Mouse (Mus musculus): ENCODE results near the gene 9230102O04Rik. TPM values are rescaled to one million over a fixed set of nuclear protein-coding genes. Genes with fewer than 3 reads are reported as not detected.

9230102O04Rik gene
- total RNA-seq, 1 experiment, result not detected

DNA sequence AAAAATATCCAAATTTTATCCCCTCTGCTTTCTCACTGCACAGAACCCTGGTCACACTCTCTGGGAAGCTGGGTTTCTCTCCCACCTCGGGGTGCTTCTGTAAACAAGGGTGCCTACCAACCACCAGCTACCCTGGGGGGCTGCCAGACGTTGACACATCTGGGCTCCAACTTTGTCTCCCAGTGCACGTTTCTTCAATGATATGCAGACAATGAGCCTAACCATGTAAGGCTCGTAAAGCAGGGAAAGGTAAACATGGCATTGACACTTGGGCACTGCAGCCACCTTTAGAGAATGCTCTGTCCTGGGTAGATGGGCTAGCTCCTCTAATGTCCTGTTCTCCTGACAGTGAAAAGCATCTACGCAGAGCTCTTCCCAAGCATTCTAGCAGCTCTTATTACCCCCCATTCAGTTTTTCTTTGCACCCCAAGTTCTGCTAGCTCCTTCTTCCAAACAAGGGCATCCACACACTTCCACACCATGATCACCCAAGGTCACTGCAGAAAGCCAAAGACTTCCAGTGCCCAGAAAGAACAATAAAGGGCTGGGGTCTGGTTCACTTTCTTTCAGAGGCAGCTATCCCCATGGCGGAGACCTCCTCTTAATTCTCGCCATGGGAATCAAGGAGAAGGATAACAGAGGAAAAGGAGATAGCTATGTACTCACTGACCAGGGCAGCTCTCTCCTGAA, 2.3 kb downstream of the 9230102O04Rik start:
- in situ Hi-C loops (cut with MboI; ENCODE audit: low sequenced_read_pairs in 2 of 2, unreplicated experiment in 2 of 2), result no loop called here
- H3K4me3 ChIP-seq (ENCODE audit: insufficient read depth in 1 of 2, low read depth in 1 of 2, low read length in 2 of 2, poor library complexity in 1 of 2, severe bottlenecking in 1 of 2), result no peak overlapping the region
- H3K9ac ChIP-seq (ENCODE audit: insufficient read depth, low read depth, low read length, poor library complexity, severe bottlenecking), result no peak overlapping the region
- H3K4me1 ChIP-seq (ENCODE audit: control insufficient read depth in 2 of 2, insufficient read depth in 2 of 2, low read length in 2 of 2, poor library complexity in 1 of 2), result peaks cover 0 to 2% of the 10 kb centered on the region in 2 experiments; a peak in 1 of 4 replicates
- H3K36me3 ChIP-seq (ENCODE audit: control insufficient read depth, insufficient read depth, low read length, poor library complexity, severe bottlenecking), result no peaks in the 10 kb centered on the region
- no peak overlapping the region for H3K27ac ChIP-seq (ENCODE audit: insufficient read depth, low read depth, low read length, poor library complexity, severe bottlenecking)
- no peaks in the 10 kb centered on the region for H3K9me3 ChIP-seq (ENCODE audit: control insufficient read depth, insufficient read depth, low read depth, low read length)
- TF ChIP-seq MAFK (IDR thresholded peaks at IDR 0.05; ENCODE audit: insufficient read depth, low read depth, low read length), result no peak
- no peak for TF ChIP-seq CHD2 (IDR thresholded peaks at IDR 0.05; ENCODE audit: low read depth, low read length)
- TF ChIP-seq HCFC1 (IDR thresholded peaks at IDR 0.05; ENCODE audit: borderline replicate concordance, insufficient read depth, low read length), result no peak
- no peak for TF ChIP-seq ZC3H11A (IDR thresholded peaks at IDR 0.05; ENCODE audit: borderline replicate concordance, low read depth, low read length)
- TF ChIP-seq ZNF384 (IDR thresholded peaks at IDR 0.05; ENCODE audit: low read depth, low read length), result no peak
- no peak for DNase-seq (ENCODE audit: low read depth, low spot score)

DNA sequence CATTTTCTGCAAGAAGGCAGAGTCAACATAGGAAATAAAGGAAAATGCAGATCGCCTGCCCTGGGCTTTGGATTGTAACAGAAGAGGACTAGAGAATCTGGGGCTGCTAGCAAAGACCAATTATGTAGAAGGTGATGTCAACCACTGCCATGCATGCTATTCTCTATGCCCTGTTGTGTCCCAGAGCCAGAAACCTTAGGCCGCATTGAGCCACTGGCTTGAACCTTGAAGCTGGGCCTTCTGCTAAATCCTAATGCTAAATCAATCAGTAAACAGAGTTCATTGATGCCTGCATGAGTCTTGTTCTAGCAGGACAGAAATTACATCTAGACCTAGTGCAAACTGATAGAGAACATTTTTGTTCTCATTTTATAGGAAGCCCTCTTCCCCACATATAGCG, 3.3 kb downstream of the 9230102O04Rik start:
- no peak overlapping the region for H3K9ac ChIP-seq (ENCODE audit: insufficient read depth, low read depth, low read length, poor library complexity, severe bottlenecking)
- no peak overlapping the region for H3K27ac ChIP-seq (ENCODE audit: insufficient read depth, low read depth, low read length, poor library complexity, severe bottlenecking)
- in situ Hi-C loops (cut with MboI; ENCODE audit: low sequenced_read_pairs in 2 of 2, unreplicated experiment in 2 of 2), result no loop called here
- peaks cover 0 to 8% of the 10 kb centered on the region in 2 experiments; a peak in 2 of 4 replicates for H3K4me1 ChIP-seq (ENCODE audit: control insufficient read depth in 2 of 2, insufficient read depth in 2 of 2, low read length in 2 of 2, poor library complexity in 1 of 2)
- no peak overlapping the region for H3K4me3 ChIP-seq (ENCODE audit: insufficient read depth in 1 of 2, low read depth in 1 of 2, low read length in 2 of 2, poor library complexity in 1 of 2, severe bottlenecking in 1 of 2)
- TF ChIP-seq CHD2 (IDR thresholded peaks at IDR 0.05; ENCODE audit: low read depth, low read length), result no peak
- no peak for TF ChIP-seq ZNF384 (IDR thresholded peaks at IDR 0.05; ENCODE audit: low read depth, low read length)
- TF ChIP-seq ZC3H11A (IDR thresholded peaks at IDR 0.05; ENCODE audit: borderline replicate concordance, low read depth, low read length), result no peak
- no peak for TF ChIP-seq HCFC1 (IDR thresholded peaks at IDR 0.05; ENCODE audit: borderline replicate concordance, insufficient read depth, low read length)
- TF ChIP-seq MAFK (IDR thresholded peaks at IDR 0.05; ENCODE audit: insufficient read depth, low read depth, low read length), result no peak
- DNase-seq (ENCODE audit: low read depth, low spot score), result no peak
- H3K9me3 ChIP-seq (ENCODE audit: control insufficient read depth, insufficient read depth, low read depth, low read length), result no peaks in the 10 kb centered on the region
- no peaks in the 10 kb centered on the region for H3K36me3 ChIP-seq (ENCODE audit: control insufficient read depth, insufficient read depth, low read length, poor library complexity, severe bottlenecking)

DNA sequence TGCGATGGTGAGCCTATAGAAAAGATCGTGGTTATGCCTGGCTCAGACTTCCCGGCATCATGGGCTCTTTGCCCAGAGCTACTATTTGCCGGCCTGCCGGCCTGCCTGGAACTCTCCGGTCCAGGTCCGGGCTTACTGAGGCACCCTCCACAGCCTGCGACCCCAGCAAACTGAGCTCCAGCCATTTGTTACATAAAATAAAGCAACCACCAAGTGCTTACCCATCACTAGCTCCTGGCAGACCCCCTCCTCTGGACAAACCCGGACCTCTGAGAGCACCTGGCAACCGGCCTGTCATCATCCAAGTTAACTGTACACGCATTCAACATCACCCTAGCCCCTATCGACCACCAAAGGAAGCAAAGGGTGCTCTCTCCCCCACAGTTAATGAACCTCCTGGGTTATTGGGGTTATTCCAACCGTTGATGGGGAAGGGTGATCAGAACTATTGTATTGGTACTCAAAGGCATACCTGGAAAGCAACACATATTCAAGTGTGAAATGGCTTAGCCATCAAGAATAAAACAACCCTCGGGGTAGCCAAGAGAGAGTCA, 4.0 kb downstream of the 9230102O04Rik start:
- Histone ChIP-seq H3K27ac (ENCODE audit: insufficient read depth, low read depth, low read length, poor library complexity, severe bottlenecking) (no peak overlapping the region), H3K4me1 (ENCODE audit: control insufficient read depth in 2 of 2, insufficient read depth in 2 of 2, low read length in 2 of 2, poor library complexity in 1 of 2) (peaks cover 0 to 10% of the 10 kb centered on the region in 2 experiments; a peak in 2 of 4 replicates), H3K9ac (ENCODE audit: insufficient read depth, low read depth, low read length, poor library complexity, severe bottlenecking) (no peak overlapping the region), H3K36me3 (ENCODE audit: control insufficient read depth, insufficient read depth, low read length, poor library complexity, severe bottlenecking) (no peaks in the 10 kb centered on the region), H3K4me3 (ENCODE audit: insufficient read depth in 1 of 2, low read depth in 1 of 2, low read length in 2 of 2, poor library complexity in 1 of 2, severe bottlenecking in 1 of 2) (no peak overlapping the region), H3K9me3 (ENCODE audit: control insufficient read depth, insufficient read depth, low read depth, low read length) (no peaks in the 10 kb centered on the region)
- no peak for TF ChIP-seq HCFC1 (IDR thresholded peaks at IDR 0.05; ENCODE audit: borderline replicate concordance, insufficient read depth, low read length)
- no peak for TF ChIP-seq MAFK (IDR thresholded peaks at IDR 0.05; ENCODE audit: insufficient read depth, low read depth, low read length)
- no peak for TF ChIP-seq CHD2 (IDR thresholded peaks at IDR 0.05; ENCODE audit: low read depth, low read length)
- no peak for TF ChIP-seq ZNF384 (IDR thresholded peaks at IDR 0.05; ENCODE audit: low read depth, low read length)
- TF ChIP-seq ZC3H11A (IDR thresholded peaks at IDR 0.05; ENCODE audit: borderline replicate concordance, low read depth, low read length), result no peak
- no peak for DNase-seq (ENCODE audit: low read depth, low spot score)
- in situ Hi-C loops (cut with MboI; ENCODE audit: low sequenced_read_pairs in 2 of 2, unreplicated experiment in 2 of 2), result no loop called here

DNA sequence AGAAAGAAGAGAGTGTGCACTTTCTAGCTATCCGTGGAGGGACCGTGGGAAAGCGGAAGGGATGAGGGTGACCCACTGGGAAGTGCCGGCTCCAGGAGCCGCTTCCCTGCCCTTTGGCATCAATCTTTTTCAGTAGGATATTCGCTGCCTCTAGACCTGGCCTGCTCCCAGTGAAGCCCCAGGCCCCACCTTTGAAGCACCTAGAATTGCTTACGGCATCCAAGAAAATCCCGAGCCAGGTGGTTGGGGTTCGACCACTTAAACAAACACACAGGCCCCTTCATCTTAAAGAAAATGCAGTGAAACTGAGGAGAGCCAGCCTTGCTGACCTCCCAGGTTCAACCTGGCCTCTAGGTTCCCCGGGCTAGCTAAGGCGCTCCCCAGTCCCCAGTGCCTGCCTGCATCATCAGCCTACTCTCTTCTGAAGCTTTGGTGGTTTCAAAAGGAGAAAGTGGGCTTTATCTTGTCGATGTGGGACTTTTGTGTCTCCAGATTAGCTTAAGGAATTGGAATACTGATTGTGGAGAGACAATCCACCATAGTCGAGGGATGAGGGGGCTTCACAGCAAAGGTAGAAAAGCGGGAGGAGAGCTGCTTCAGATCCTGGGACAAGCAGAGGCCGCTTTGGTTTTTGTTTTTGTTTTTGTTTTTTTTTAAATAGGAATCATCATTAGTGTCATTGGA, 4.7 kb downstream of the 9230102O04Rik start:
- peaks cover 0 to 10% of the 10 kb centered on the region in 2 experiments; a peak in 2 of 4 replicates for H3K4me1 ChIP-seq (ENCODE audit: control insufficient read depth in 2 of 2, insufficient read depth in 2 of 2, low read length in 2 of 2, poor library complexity in 1 of 2)
- no peak overlapping the region for H3K4me3 ChIP-seq (ENCODE audit: insufficient read depth in 1 of 2, low read depth in 1 of 2, low read length in 2 of 2, poor library complexity in 1 of 2, severe bottlenecking in 1 of 2)
- no peak overlapping the region for H3K9ac ChIP-seq (ENCODE audit: insufficient read depth, low read depth, low read length, poor library complexity, severe bottlenecking)
- TF ChIP-seq ZNF384 (IDR thresholded peaks at IDR 0.05; ENCODE audit: low read depth, low read length), result no peak
- no peak for TF ChIP-seq HCFC1 (IDR thresholded peaks at IDR 0.05; ENCODE audit: borderline replicate concordance, insufficient read depth, low read length)
- TF ChIP-seq ZC3H11A (IDR thresholded peaks at IDR 0.05; ENCODE audit: borderline replicate concordance, low read depth, low read length), result no peak
- TF ChIP-seq CHD2 (IDR thresholded peaks at IDR 0.05; ENCODE audit: low read depth, low read length), result no peak
- no peak for TF ChIP-seq MAFK (IDR thresholded peaks at IDR 0.05; ENCODE audit: insufficient read depth, low read depth, low read length)
- H3K9me3 ChIP-seq (ENCODE audit: control insufficient read depth, insufficient read depth, low read depth, low read length), result no peaks in the 10 kb centered on the region
- no peaks in the 10 kb centered on the region for H3K36me3 ChIP-seq (ENCODE audit: control insufficient read depth, insufficient read depth, low read length, poor library complexity, severe bottlenecking)
- no peak overlapping the region for H3K27ac ChIP-seq (ENCODE audit: insufficient read depth, low read depth, low read length, poor library complexity, severe bottlenecking)
- DNase-seq (ENCODE audit: low read depth, low spot score), result no peak
- in situ Hi-C loops (cut with MboI; ENCODE audit: low sequenced_read_pairs in 2 of 2, unreplicated experiment in 2 of 2), result loop anchor here (5.0 kb wide), 1 partner anchor 488 kb away; the partner anchor contains the start of gene Sfmbt2 (in 2 of the 2)

All from ES-E14 (cell line).